Mouse (Mus musculus) heart, adult 2 months (tissue): ENCODE measurements at regions not wholly inside any gene's neighbourhood (a gene's known extent, or its start where the extent isn't known, plus 50 kb on each side); places are given as distances from the start of the nearest gene placed in this dataset.

Source experiments
- CTCF ChIP-seq: fragments of 200-600 bp; IDR thresholded peaks from 2 replicates; pipeline ENCODE4 v1.8.1; 2022; ENCODE audit warnings: antibody characterized with exemption, mild to moderate bottlenecking, moderate library complexity
- EP300 ChIP-seq: fragments of 200-500 bp; IDR thresholded peaks from 2 replicates; pipeline ENCODE4 v1.6.1; 2011; ENCODE audit warnings: low read depth, low read length, control low read depth; ENCODE audit not compliant: insufficient read depth

DNA sequence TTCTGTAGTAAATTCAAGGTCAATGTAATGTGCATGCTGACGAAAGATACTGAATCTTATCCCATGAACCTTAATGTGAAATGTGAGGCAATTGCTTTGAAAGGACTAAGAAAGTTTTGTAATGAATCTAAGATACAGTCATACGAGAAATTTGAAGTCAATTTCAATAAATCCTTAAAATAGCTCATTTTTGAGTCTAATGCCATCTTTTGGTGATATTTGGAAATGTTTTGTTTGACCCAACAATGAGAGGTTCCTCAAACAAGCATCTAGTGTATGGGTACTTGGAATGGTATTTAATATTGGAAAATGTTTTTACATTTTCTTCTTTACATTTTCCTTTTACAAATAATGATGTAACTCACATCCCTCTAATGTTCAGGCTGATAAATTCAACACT lies 656.8 kb upstream of the Tpm3-rs7 start:
- TF ChIP-seq EP300, result no peak
- no peak for TF ChIP-seq CTCF
